17 mouse cellular contexts compared by ENCODE assay signal in genomic region chr13:51840702-51841101, GRCm38 (mm10).
"Had no signal": no experiment of that assay in that cellular context is flagged by ENCODE, and none has a peak within 500 bp of the region (broad histone marks: within the 10 kb centered on the region; RNA-seq: fewer than 3 reads in every experiment).

No protein-coding gene starts in this region.

- H3K9ac ChIP-seq: limb, embryonic 15.5 days; lung, embryonic 14.5 days; neural tube, embryonic 12.5 days had no signal

- H3K4me3 ChIP-seq: limb, embryonic 15.5 days; midbrain, embryonic 13.5 days; myocyte; neural tube, embryonic 12.5 days had no signal

- H3K36me3 ChIP-seq: limb, embryonic 15.5 days; midbrain, embryonic 13.5 days; neural tube, embryonic 12.5 days had no signal

- H3K9me3 ChIP-seq: limb, embryonic 15.5 days; midbrain, embryonic 13.5 days; neural tube, embryonic 12.5 days had no signal

- H3K27ac ChIP-seq: hindbrain, postnatal 0 days; kidney, postnatal 0 days; limb, embryonic 15.5 days; midbrain, embryonic 13.5 days; neural tube, embryonic 12.5 days had no signal

- DNase-seq: kidney, adult 11 months; kidney, adult 9 months; left cerebral cortex, postnatal 4 days; lung, embryonic 14.5 days; lung, postnatal 10 days; lung, postnatal 4 days; retina, postnatal 1 day; right cerebral cortex, postnatal 4 days; spleen, adult 18-20 months; thymus, adult 18-20 months; thymus, postnatal 14 days had no signal

- ATAC-seq: hindbrain, postnatal 0 days; midbrain, embryonic 13.5 days had no signal

- H3K4me2 ChIP-seq: limb, embryonic 15.5 days; lung, embryonic 14.5 days had no signal
